Mouse (Mus musculus) lung, adult 2 months (tissue): Measurements from ENCODE around the gene Tomm5.

Experiments used
- CTCF ChIP-seq: fragments of 200-500 bp; IDR thresholded peaks from 2 replicates; pipeline ENCODE4 v1.5.1; 2011; ENCODE audit warnings: mild to moderate bottlenecking, low read length, control low read depth; ENCODE audit not compliant: insufficient read depth
- POLR2A ChIP-seq: fragments of 200-500 bp; IDR thresholded peaks from 2 replicates; pipeline ENCODE4 v1.6.1; 2011; ENCODE audit warnings: low read depth, mild to moderate bottlenecking, control low read depth, low read length, borderline replicate concordance; ENCODE audit errors: extremely low read depth

GRCm38 (mm10) chr4:45084895-45085290, 23.0 kb downstream of the Tomm5 start:
- no peak for TF ChIP-seq POLR2A
- TF ChIP-seq CTCF, result no peak
